Mouse (Mus musculus) adrenal gland, postnatal 4 days (tissue): ENCODE data around the gene Pde6h. TPM values are rescaled to one million over a fixed set of nuclear protein-coding genes. Genes with fewer than 3 reads are reported as not detected.
"Not testable (repeated sequence)": the region's sequence is repeated elsewhere in the genome, so short reads cannot be mapped to it uniquely, and the experiment has no call there.

ENCODE experiments used
- DNase-seq, 2 experiments: peaks; one replicate each; pipeline ENCODE4 v3.0.0; 2021 to 2022; ENCODE audit warnings: low spot score in 2 of 2, mixed read lengths in 2 of 2
- long read RNA-seq, 2 experiments: library from polyadenylated mRNA; stranded (forward); transcript quantifications; one replicate each; pipeline ENCODE4 v2.0.0; 2021
- total RNA-seq, 2 experiments: library from RNA; stranded (reverse); gene quantifications; 2 replicates each; pipeline ENCODE4 v1.2.3; 2021

The Pde6h gene
- total RNA-seq = not detected
- long read RNA-seq, experiment 1 = 0 reads
- long read RNA-seq, experiment 2 = 0 reads

DNA sequence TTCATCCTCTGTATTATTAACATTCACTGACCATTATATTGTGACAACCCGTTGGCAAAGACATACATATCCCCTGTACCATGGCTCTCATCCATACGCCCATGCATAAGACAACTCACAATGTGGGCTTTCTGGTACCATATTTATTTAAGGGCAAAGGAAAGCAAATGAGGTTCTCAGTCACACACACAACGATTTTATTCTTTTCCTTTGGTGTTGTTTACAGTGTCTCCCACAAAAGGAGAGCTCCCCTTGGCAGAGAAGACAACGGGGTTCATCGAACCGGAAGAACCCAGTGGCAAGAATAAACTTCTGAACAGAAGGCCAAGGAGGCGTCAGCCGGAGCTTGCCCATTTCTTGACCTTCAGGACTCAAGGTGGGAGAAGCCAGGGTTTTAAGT is at the start of gene Pde6h:
Pde6h (plus strand) TSS at position 301 of the 400 bp plus-strand sequence.
- DNase-seq = no peak

DNA sequence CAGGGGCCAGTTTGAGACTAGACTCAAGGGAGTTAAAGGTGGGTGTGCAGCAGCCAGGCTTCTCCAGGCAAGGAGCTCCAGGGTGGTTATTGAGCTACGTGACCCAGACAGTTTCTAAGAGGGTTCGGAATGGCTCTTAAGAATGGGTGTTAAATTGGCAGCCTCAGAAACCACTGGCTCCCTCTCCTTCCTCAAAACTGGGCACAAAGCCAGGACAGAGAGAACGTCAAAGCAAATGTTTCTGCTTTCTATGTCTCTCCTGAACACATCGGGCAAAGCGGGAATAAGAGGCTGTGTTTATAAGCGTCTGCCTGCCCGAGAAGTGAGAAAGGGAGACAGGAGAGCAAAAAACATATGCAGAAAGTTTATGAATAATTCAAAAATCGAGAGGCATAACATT is 49.0 kb upstream of the Pde6h start:
- no peak for DNase-seq

DNA sequence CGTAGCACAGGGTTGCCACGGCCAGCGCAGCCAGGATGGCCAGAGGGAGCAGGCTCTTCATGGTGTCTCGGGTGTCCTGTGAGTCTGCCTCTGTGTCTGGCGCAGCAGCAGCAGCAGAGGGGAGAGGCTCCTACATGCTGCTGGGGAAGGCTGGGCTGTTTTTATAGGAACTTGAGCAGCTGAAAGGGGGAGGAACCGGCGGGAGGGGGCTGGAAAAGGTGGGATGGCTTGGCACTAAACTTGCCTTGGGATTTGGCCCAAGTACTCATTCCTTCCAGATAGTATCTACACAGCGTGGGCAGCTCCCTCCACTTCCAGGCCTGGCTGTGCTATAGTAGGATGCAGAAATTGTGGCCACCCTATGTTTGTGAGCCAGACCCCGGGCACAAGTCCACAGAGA is 48.0 kb upstream of the Pde6h start, which contains the start of gene Mgp:
Mgp (minus strand) TSS at position 154 of the 400 bp plus-strand sequence.
- DNase-seq = no peak

- no peak for DNase-seq
Observed at GRCm38 (mm10) chr6:136881678-136882077, 42.0 kb upstream of the Pde6h start.

- DNase-seq = no peak
Observed at GRCm38 (mm10) chr6:136883431-136883915, 40.2 kb upstream of the Pde6h start.

DNA sequence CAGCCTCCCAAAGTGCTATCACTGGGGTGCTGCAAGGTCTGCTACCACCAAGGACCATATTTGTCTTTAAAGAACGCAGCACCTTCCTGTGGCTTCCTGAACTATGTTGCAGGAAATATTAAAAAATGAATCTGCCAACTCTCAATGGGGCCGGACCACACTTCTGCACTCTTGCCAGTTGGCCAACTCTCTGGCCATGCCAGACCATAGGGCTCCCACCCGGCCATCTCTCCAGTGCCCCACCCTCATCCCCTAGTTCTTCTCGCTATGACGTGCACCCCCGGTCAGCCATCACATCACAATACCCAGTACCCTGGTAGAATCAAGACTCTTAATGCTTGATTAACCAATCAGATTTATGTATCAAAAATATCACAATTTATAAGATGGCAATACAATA is 39.7 kb upstream of the Pde6h start:
- no peak for DNase-seq

- DNase-seq = not testable (repeated sequence)
Observed at GRCm38 (mm10) chr6:136884766-136885165, 38.9 kb upstream of the Pde6h start.

DNA sequence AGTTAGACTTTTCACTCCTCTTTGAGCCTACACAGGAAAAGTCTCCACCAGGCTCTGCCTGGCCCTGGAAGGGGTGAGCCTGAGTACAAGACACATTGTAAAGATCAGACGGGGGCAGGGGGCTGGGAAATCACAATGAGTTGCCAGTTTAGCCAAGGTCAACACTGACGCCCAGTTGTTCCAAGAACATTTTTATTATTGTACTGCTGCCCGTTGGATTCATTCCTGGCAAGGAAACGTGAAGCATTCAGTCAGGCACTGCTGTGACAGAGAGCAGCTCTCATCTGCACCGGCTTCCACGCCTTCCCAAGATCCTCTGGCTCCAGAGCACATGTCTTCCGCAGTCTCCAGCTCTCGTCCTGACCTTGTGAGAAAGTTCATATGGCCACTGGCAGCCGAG is 35.8 kb upstream of the Pde6h start:
- peak in 1 of 2 experiments; percentile 19 for DNase-seq

DNA sequence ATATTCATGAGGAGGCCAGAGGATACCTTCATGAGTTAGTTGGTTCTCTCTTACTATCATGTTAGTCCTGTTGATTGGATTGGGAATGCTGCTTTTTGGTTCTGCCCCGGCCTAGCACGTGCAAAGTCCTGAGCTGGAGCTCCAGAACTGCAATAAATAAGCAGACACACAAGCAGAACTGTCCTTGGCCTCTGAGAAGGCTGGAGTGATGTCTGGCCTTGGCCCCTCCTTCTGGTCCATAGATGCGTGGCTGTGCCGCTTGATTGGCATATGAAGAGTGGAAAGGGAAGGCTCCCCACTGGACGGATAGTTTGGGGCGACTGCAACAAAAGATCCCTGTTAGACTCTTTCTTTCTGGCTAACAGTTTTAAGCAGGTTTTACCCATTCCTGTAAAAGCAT is 34.6 kb upstream of the Pde6h start:
- DNase-seq = no peak

DNA sequence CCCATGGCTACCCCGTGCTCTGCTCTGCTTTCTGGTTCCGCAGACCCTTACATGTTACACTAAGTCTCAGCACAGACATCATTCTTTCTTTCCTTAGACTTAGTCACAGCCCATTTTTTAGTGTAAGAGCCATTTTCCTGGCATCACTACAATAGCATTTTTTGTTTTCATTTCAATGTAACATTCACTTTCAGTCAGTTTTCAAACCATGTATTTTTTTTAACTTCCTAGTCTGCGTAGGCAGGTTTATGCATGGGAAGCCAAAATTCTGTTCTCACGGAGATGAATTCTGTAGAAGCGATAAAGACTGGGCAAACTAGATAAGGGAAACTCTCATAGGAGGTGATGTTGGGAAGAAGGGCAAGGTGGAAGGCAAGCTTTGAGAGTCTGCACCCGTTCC is 34.1 kb upstream of the Pde6h start:
- DNase-seq = no peak

GRCm38 (mm10) chr6:136892002-136892401 is 31.6 kb upstream of the Pde6h start:
- no peak for DNase-seq

DNA sequence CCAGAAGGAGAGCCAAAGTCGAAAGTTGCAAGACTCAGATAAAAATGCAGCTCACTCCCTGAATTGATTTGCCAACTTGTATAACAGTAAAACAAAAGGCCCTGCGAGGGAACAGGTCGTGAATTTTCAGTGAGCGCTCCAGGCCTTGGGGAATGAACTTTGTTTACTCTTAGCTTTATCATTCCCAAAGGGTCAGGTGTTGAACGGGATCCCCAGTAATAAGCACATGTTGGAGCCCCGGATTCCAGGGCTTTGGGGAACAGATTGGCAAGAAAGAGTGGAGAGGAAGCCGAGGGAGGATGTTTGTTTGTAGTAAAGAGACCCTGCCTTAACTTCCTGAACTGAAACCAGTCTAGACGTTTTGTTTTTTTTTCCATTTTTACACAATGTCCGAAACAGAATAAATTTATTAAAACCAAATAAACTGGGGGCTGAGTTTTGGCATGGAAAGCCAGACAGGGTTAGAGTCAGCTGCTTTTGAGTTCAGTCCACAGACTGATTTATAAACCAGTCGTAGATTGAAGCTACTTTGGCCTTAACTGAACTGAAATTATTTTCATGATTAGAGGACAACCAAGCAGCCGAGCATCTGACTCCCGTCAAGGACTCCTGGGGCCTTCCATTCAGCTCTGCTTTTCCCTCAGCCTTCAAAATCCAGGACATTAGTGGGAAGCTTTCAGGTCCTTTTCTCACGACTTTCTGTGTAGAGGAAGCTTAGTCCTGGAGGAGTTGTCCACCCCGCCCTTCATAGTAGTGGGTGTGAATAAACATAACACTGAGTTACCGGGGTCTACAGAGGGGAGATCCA is 28.9 kb upstream of the Pde6h start:
- DNase-seq = no peak

GRCm38 (mm10) chr6:136897789-136898188 is 25.8 kb upstream of the Pde6h start:
- DNase-seq = no peak

GRCm38 (mm10) chr6:136898222-136898621 is 25.4 kb upstream of the Pde6h start:
- no peak for DNase-seq

DNA sequence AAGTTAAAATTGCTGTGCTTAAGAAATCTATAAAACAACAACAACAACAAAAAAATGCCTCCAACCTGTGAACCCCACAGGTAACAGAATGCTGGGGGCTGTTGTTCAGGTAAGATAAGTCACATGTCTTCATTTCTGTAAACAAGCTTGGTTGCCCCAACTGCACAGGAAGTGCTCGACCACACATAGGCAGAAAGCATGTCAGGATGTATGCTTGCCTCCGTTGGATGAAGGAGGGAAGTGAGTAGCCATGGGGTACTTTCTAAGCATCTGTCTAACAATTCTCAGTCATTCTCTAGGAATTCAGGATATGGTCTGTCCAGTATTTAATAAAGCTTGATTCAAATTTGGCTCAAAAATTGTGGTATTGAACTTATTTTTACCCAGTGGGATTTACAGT is 24.7 kb upstream of the Pde6h start:
- no peak for DNase-seq

GRCm38 (mm10) chr6:136900369-136901009 is 23.1 kb upstream of the Pde6h start:
- DNase-seq = no peak

DNA sequence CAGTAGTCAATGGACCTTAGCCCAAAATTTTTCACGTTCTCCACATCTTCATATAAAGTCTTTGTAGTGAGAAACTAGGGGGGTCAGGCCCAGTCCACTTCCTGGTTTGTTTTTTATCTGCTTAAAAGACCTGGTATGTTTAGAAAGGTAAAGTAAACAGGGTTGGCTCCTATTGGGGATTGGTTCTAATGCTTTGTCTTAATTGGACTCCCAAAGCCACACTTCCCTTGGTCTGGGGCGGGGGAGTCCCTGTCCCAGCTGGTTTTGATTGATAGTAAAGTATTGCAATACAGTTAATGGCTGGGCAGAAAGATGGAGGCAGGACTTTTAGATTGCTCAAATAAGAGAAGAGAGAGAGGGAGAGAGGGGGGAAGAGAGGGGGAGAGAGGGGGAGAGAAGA is 22.6 kb upstream of the Pde6h start:
- no peak for DNase-seq

DNA sequence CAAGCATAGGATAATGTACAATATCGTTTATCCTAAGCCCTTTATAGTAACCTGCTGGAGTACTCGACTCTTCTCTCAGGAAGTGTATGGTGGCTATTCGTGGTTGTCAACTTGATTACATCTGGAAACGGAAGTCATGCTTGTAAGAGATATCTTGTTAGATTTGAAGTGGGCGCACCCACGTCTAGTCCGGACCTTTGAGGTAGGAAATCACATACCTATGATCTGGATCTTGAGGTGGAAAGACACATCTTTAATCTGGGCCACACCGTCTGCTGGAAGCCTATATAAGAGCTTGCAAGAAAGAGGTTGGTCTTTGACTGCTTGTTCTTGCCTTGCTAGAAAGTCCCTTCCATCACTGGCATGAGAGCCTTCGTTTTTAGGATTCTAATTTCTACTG is 21.1 kb upstream of the Pde6h start:
- DNase-seq = no peak

- no peak for DNase-seq
Observed at GRCm38 (mm10) chr6:136903885-136904470, 19.7 kb upstream of the Pde6h start.

GRCm38 (mm10) chr6:136906283-136906936 is 17.2 kb upstream of the Pde6h start:
- DNase-seq = no peak

DNA sequence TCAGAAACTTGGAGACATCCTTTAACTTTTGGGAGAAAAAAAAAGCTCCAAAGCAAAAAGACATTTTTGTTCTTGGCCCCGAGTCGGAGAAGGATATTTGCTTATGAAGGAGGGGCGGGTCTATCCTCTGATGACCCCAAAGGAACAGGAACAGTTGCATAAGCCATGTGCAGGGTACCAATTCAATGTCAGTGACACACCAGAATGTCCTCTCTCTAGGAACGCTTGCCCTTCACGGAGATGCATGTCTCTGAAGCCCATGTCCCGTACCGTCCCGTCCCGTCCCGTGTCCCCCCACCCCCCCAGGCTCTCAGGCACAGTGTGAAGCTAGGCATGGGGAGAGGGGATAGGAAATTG is 16.7 kb upstream of the Pde6h start:
- DNase-seq = no peak
